ENCODE assay signal across 22 mouse cellular contexts in genomic region chr8:94140266-94140795, GRCm38 (mm10). TPM values are rescaled to one million over a fixed set of nuclear protein-coding genes. Genes with fewer than 3 reads are reported as not detected.
"Had no signal": no experiment of that assay in that cellular context is flagged by ENCODE, and none has a peak within 500 bp of the region (broad histone marks: within the 10 kb centered on the region; RNA-seq: fewer than 3 reads in every experiment).

No protein-coding gene starts in this region.

- H3K4me3 ChIP-seq: limb, embryonic 12.5 days; limb, embryonic 15.5 days; lung, embryonic 15.5 days; megakaryocyte, embryonic 14.5 days; midbrain, embryonic 10.5 days; midbrain, embryonic 13.5 days had no signal

- DNase-seq: kidney, postnatal 14 days; kidney, postnatal 4 days; left cerebral cortex, postnatal 4 days; lung, adult 18-20 months; lung, postnatal 10 days; lung, postnatal 36 days; thymus, adult 2 months; thymus, postnatal 14 days; thymus, postnatal 4 days had no signal

- H3K27ac ChIP-seq: limb, embryonic 12.5 days; limb, embryonic 15.5 days; liver, embryonic 14.5 days; lung, embryonic 15.5 days; midbrain, embryonic 10.5 days; midbrain, embryonic 13.5 days; stomach, postnatal 0 days had no signal

RNA-seq across cellular contexts. Expression of gene Mt4, which starts 3.3 kb away (rescaled TPM):
- total RNA-seq: layer of hippocampus, adult 18-20 months; layer of hippocampus, postnatal 14 days; left cerebral cortex, adult 8-10 months; left cerebral cortex, postnatal 14 days; left cerebral cortex, postnatal 4 days; midbrain, postnatal 0 days had no signal
